Mouse (Mus musculus): Measurements from ENCODE around the gene Card19. TPM values are rescaled to one million over a fixed set of nuclear protein-coding genes. Genes with fewer than 3 reads are reported as not detected.

Card19 gene
- polyA plus RNA-seq, 1 experiment from 2014 or later, result 22.1 TPM

- Histone ChIP-seq H3K4me3 (no peak overlapping the region), H3K4me1 (peaks cover 4% of the 10 kb centered on the region; the same call in 1 of the 2 replicates), H3K36me3 (replicated peaks) (peaks cover 2% of the 10 kb centered on the region), H3K27me3 (ENCODE audit: poor library complexity, severe bottlenecking) (no peaks in the 10 kb centered on the region), H3K27ac (no peak overlapping the region), H3K9me3 (no peaks in the 10 kb centered on the region)
- no peak for DNase-seq (ENCODE audit: extremely low spot score, low spot score)
- WGBS, result 95% methylated on average over 13 of the region's 13 CpGs
Observed at GRCm38 (mm10) chr13:49200688-49201087, 15.1 kb downstream of the Card19 start.

- H3K4me1 ChIP-seq, result no peaks in the 10 kb centered on the region
- no peaks in the 10 kb centered on the region for H3K9me3 ChIP-seq
- no peaks in the 10 kb centered on the region for H3K27me3 ChIP-seq (ENCODE audit: poor library complexity, severe bottlenecking)
- peaks cover 5% of the 10 kb centered on the region for H3K36me3 ChIP-seq (replicated peaks)
- WGBS, result 91% methylated on average over 7 of the region's 7 CpGs
- DNase-seq (ENCODE audit: extremely low spot score, low spot score), result no peak
- H3K27ac ChIP-seq, result no peak overlapping the region
- no peak overlapping the region for H3K4me3 ChIP-seq
Observed at GRCm38 (mm10) chr13:49199891-49200290, 15.9 kb downstream of the Card19 start.

- DNase-seq (ENCODE audit: extremely low spot score, low spot score), result no peak
- WGBS, result 90% methylated on average over 9 of the region's 9 CpGs
- no peak overlapping the region for H3K27ac ChIP-seq
- H3K4me1 ChIP-seq, result no peaks in the 10 kb centered on the region
- H3K27me3 ChIP-seq (ENCODE audit: poor library complexity, severe bottlenecking), result no peaks in the 10 kb centered on the region
- peaks cover 6% of the 10 kb centered on the region for H3K36me3 ChIP-seq (replicated peaks)
- H3K9me3 ChIP-seq, result no peaks in the 10 kb centered on the region
- no peak overlapping the region for H3K4me3 ChIP-seq
Observed at GRCm38 (mm10) chr13:49198734-49199133, 17.1 kb downstream of the Card19 start.

- DNase-seq (ENCODE audit: extremely low spot score, low spot score), result no peak
- Histone ChIP-seq H3K9me3 (no peaks in the 10 kb centered on the region), H3K4me1 (peaks cover 8% of the 10 kb centered on the region), H3K27me3 (ENCODE audit: poor library complexity, severe bottlenecking) (no peaks in the 10 kb centered on the region), H3K36me3 (replicated peaks) (peaks cover 4% of the 10 kb centered on the region; the same call in 1 of the 2 replicates), H3K27ac (no peak overlapping the region), H3K4me3 (no peak overlapping the region)
- 91% methylated on average over 6 of the region's 6 CpGs for WGBS
Observed at GRCm38 (mm10) chr13:49196766-49197165, 19.1 kb downstream of the Card19 start.

- no peak overlapping the region for H3K27ac ChIP-seq
- no peaks in the 10 kb centered on the region for H3K9me3 ChIP-seq
- H3K4me1 ChIP-seq, result peaks cover 13% of the 10 kb centered on the region
- 86% methylated on average over 5 of the region's 5 CpGs for WGBS
- H3K36me3 ChIP-seq (replicated peaks), result peaks cover 4% of the 10 kb centered on the region; the same call in 1 of the 2 replicates
- no peak overlapping the region for H3K4me3 ChIP-seq
- H3K27me3 ChIP-seq (ENCODE audit: poor library complexity, severe bottlenecking), result no peaks in the 10 kb centered on the region
- no peak for DNase-seq (ENCODE audit: extremely low spot score, low spot score)
Observed at GRCm38 (mm10) chr13:49196211-49196610, 19.6 kb downstream of the Card19 start.

GRCm38 (mm10) chr13:49195651-49196050 lies 20.2 kb downstream of the Card19 start:
- Histone ChIP-seq H3K9me3 (no peaks in the 10 kb centered on the region), H3K27me3 (ENCODE audit: poor library complexity, severe bottlenecking) (no peaks in the 10 kb centered on the region), H3K27ac (no peak overlapping the region), H3K4me3 (no peak overlapping the region), H3K4me1 (peaks cover 19% of the 10 kb centered on the region), H3K36me3 (replicated peaks) (peaks cover 4% of the 10 kb centered on the region; the same call in 1 of the 2 replicates)
- WGBS, result 95% methylated on average over 7 of the region's 7 CpGs
- DNase-seq (ENCODE audit: extremely low spot score, low spot score), result no peak

GRCm38 (mm10) chr13:49194811-49195210 lies 21.0 kb downstream of the Card19 start:
- peaks cover 27% of the 10 kb centered on the region for H3K4me1 ChIP-seq
- H3K27me3 ChIP-seq (ENCODE audit: poor library complexity, severe bottlenecking), result peaks cover 5% of the 10 kb centered on the region; the same call in 1 of the 2 replicates
- H3K36me3 ChIP-seq (replicated peaks), result peaks cover 4% of the 10 kb centered on the region; the same call in 1 of the 2 replicates
- no peak for DNase-seq (ENCODE audit: extremely low spot score, low spot score)
- no peak overlapping the region for H3K27ac ChIP-seq
- WGBS, result 95% methylated on average over 13 of the region's 13 CpGs
- H3K9me3 ChIP-seq, result no peaks in the 10 kb centered on the region
- H3K4me3 ChIP-seq, result no peak overlapping the region

GRCm38 (mm10) chr13:49193650-49194049 lies 22.2 kb downstream of the Card19 start:
- Histone ChIP-seq H3K27ac (no peak overlapping the region), H3K4me1 (peaks cover 39% of the 10 kb centered on the region), H3K9me3 (no peaks in the 10 kb centered on the region), H3K27me3 (ENCODE audit: poor library complexity, severe bottlenecking) (peaks cover 16% of the 10 kb centered on the region), H3K4me3 (no peak overlapping the region), H3K36me3 (replicated peaks) (peaks cover 4% of the 10 kb centered on the region; the same call in 1 of the 2 replicates)
- no peak for DNase-seq (ENCODE audit: extremely low spot score, low spot score)
- WGBS, result 97% methylated on average over 17 of the region's 17 CpGs

GRCm38 (mm10) chr13:49192156-49192855 lies 23.5 kb downstream of the Card19 start:
- Histone ChIP-seq H3K4me3 (no peak overlapping the region), H3K4me1 (peaks cover 52% of the 10 kb centered on the region), H3K27ac (0 out of 2 replicates have a peak overlapping the region, but pooled peaks have one; percentile 44), H3K36me3 (replicated peaks) (peaks cover 4% of the 10 kb centered on the region; the same call in 1 of the 2 replicates), H3K9me3 (no peaks in the 10 kb centered on the region), H3K27me3 (ENCODE audit: poor library complexity, severe bottlenecking) (peaks cover 29% of the 10 kb centered on the region)
- WGBS, result 80% methylated on average over 16 of the region's 16 CpGs
- DNase-seq (ENCODE audit: extremely low spot score, low spot score), result no peak

GRCm38 (mm10) chr13:49191673-49192035 lies 24.2 kb downstream of the Card19 start:
- H3K4me1 ChIP-seq, result peaks cover 59% of the 10 kb centered on the region
- no peak overlapping the region for H3K4me3 ChIP-seq
- WGBS, result 71% methylated on average over 5 of the region's 5 CpGs
- H3K27ac ChIP-seq, result peak overlapping the region; percentile 12
- H3K9me3 ChIP-seq, result no peaks in the 10 kb centered on the region
- H3K36me3 ChIP-seq (replicated peaks), result peaks cover 4% of the 10 kb centered on the region; the same call in 1 of the 2 replicates
- peaks cover 31% of the 10 kb centered on the region for H3K27me3 ChIP-seq (ENCODE audit: poor library complexity, severe bottlenecking)
- DNase-seq (ENCODE audit: extremely low spot score, low spot score), result no peak

GRCm38 (mm10) chr13:49190876-49191672 lies 24.8 kb downstream of the Card19 start:
- 88% methylated on average over 7 of the region's 7 CpGs for WGBS
- peaks cover 4% of the 10 kb centered on the region; the same call in 1 of the 2 replicates for H3K36me3 ChIP-seq (replicated peaks)
- peak overlapping the region; percentile 12 for H3K27ac ChIP-seq
- peaks cover 61% of the 10 kb centered on the region for H3K4me1 ChIP-seq
- peaks cover 36% of the 10 kb centered on the region for H3K27me3 ChIP-seq (ENCODE audit: poor library complexity, severe bottlenecking)
- H3K9me3 ChIP-seq, result no peaks in the 10 kb centered on the region
- DNase-seq (ENCODE audit: extremely low spot score, low spot score), result no peak
- H3K4me3 ChIP-seq, result no peak overlapping the region

GRCm38 (mm10) chr13:49189970-49190870 lies 25.6 kb downstream of the Card19 start:
- Histone ChIP-seq H3K4me3 (no peak overlapping the region), H3K36me3 (replicated peaks) (peaks cover 4% of the 10 kb centered on the region; the same call in 1 of the 2 replicates), H3K27me3 (ENCODE audit: poor library complexity, severe bottlenecking) (peaks cover 37% of the 10 kb centered on the region), H3K4me1 (peaks cover 61% of the 10 kb centered on the region), H3K9me3 (no peaks in the 10 kb centered on the region), H3K27ac (no peak overlapping the region)
- 77% methylated on average over 12 of the region's 12 CpGs for WGBS
- DNase-seq (ENCODE audit: extremely low spot score, low spot score), result no peak

Data from forebrain, embryonic 10.5 days (tissue).